Mouse (Mus musculus): ENCODE results near the gene Gm6899.

The Gm6899 gene

GRCm38 (mm10) chr11:26593061-26594059, at the start of gene Gm6899, which contains the start of gene Vrk2:
TSS of gene Gm6899 (plus strand) at chr11:26593241.
TSS of gene Vrk2 (minus strand) at chr11:26593999.
- peak; percentile 74 for ATAC-seq (ENCODE audit: insufficient number of reproducible peaks, low FRiP score, low TSS enrichment)

DNA sequence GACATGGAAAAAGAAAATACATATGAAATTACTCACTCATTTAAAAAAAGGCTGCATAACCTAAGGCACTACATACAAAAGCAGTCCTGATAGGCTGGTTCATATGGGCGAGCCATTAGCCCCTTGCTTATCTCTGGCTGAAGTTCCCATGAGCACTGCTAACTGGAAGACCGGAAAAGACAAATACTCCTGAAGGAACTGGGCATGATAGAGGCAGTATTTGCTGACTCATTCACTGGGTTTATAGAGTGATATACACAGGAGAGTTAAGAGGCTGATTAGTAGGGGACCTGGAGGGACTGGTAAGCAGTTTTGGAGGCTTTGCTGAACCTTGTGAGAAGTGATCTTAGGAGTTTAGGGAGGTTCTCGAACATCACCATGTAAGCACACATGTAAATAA, 41.5 kb upstream of the Gm6899 start:
- no peak for ATAC-seq (ENCODE audit: insufficient number of reproducible peaks, low FRiP score, low TSS enrichment)

DNA sequence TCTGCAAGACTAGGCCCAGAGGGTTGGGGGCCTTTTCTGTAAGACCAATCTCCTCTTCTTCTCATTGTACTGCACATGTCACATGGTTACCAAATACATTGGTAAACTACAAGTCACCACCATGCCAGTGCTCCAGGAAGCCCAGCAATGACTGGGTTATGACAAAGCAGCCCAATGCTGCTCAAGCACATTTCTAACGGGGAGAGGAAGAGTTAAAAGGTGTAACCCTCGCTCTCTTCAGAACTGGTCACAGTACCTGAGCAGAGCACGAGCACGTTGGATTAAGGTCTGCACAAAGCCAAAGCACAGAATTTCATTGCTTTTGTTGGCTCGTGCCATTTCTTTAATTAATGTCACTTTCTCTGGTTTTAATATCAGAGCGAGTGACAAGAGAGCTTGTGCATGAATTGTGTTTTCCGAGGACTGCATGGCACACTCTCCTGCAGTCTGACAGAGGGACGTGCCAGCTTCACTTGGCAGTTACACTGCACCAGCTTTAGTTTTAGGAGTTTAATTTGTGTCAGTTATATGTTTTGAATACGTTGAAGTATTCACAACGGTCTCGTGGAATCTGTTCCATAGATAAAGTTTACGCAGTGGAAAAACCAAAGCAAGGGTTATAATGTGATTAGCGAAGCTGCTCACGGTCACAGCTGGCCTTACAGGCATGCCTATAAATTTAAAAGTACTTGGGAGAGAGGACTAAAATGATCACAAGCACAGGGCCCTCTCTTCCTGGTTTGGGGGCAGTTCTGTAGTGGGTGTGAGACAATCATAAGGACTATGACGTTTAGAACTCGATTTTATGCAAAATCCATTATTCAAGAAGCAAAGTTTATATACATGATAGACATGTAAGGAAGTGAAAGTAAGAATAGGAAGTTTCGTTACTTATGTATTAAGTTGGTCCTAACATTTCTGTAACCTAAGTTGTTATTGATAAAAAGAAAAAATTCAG, 7.4 kb upstream of the Gm6899 start:
- ATAC-seq (ENCODE audit: insufficient number of reproducible peaks, low FRiP score, low TSS enrichment): no peak

DNA sequence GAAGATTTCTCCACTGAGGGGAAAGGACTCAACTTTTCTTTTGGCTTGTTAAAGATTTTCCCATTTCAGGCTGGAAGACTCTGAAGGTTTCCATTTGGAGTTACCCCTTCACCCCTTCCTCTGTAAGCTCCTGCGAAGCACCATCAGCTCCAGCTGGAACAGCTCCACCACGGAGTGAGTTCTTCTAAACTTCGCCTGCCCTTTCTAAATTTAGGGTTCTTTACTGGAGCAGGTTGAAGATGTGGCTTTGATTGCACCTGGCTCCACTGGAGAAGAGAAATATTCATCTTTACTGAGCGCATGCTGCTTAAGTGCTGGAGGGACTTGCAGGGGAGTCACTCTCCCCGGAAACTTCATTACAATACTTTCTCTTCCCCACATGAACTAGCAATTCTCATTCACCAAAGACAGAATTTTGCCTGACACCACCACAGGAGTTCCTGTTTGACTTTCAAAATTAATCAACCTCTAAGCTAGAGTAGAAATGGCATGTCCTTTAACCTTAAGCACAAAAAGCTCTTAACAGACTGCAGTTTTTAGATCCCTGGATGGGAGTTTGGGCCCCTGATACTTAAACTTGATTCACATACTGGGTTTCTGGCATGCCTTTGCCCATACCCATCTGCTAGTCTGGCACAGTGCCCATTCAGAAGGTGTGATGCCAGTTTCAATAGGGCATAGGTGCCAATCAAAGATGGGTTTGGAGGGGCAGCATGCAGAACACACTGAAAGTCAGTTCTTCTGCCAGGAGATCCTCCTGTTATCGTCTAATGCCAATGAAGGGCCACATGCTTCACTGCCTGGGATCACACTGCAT, 6.5 kb upstream of the Gm6899 start:
- ATAC-seq (ENCODE audit: insufficient number of reproducible peaks, low FRiP score, low TSS enrichment): no peak

- ATAC-seq (ENCODE audit: insufficient number of reproducible peaks, low FRiP score, low TSS enrichment): no peak
These were observed 5.9 kb upstream of the Gm6899 start for GRCm38 (mm10) chr11:26587184-26587524.

GRCm38 (mm10) chr11:26592395-26593053, 517 bp upstream of the Gm6899 start:
- ATAC-seq (ENCODE audit: insufficient number of reproducible peaks, low FRiP score, low TSS enrichment): no peak

DNA sequence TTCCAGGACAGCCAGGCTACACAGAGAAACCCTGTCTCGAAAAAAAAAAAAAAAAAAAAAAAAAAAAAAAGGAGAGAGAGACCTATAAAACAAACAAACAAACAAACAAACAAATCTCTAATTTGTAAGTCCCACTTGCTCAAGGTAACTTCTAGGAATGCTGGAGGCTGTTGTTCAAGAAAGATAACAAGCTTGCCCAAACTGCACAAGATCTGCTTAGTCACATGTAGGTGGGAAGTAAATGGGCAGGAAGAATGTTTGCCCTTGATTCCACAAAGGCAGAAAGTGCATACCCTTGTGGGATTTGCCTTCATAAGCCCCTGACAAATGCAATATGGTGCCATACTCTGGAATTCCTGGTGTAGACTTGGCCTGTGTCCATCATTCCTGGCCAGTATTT, 1.4 kb downstream of the Gm6899 start:
- no peak for ATAC-seq (ENCODE audit: insufficient number of reproducible peaks, low FRiP score, low TSS enrichment)

DNA sequence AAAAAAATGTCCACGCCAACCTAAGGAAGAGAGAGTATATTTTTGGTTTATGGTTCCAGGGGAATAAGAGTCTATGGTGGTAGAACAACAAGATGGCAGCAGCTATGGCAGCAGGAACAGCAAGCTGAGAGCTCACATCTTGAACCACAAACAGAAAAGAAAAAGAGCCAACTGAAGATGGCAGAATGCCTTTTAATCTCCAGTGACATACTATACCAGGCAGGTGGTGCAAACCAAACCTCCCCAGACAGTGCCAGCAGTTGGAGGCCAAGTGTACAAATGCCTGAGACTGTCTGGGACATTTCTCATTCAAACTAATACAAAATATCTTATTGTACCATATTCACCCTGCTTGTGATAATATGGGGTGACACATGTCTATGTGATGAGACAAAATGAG, 3.1 kb downstream of the Gm6899 start:
- ATAC-seq (ENCODE audit: insufficient number of reproducible peaks, low FRiP score, low TSS enrichment): no peak

- ATAC-seq (ENCODE audit: insufficient number of reproducible peaks, low FRiP score, low TSS enrichment): no peak
These were observed 4.1 kb downstream of the Gm6899 start for GRCm38 (mm10) chr11:26597145-26597544.

DNA sequence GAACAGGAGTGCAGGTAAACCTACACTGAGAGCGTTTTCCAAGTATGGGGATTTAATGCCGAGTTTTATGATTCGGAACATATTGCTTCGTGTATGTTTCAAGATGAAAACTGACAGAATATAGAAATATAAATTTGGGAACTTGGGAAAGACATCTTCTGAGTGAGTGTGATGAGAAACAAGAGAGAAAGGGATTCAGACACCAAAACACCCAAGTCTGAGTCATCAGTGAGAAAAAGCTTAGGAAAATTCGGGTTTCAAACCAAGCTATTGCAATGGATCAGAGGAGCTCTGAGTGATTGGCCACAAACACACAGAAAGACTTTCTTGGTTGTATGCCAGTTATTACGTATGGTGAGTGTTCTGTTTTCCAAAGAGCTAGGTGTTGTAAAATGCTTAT, 4.7 kb downstream of the Gm6899 start:
- ATAC-seq (ENCODE audit: insufficient number of reproducible peaks, low FRiP score, low TSS enrichment): no peak

- no peak for ATAC-seq (ENCODE audit: insufficient number of reproducible peaks, low FRiP score, low TSS enrichment)
These were observed 5.8 kb downstream of the Gm6899 start for GRCm38 (mm10) chr11:26598876-26599275.

DNA sequence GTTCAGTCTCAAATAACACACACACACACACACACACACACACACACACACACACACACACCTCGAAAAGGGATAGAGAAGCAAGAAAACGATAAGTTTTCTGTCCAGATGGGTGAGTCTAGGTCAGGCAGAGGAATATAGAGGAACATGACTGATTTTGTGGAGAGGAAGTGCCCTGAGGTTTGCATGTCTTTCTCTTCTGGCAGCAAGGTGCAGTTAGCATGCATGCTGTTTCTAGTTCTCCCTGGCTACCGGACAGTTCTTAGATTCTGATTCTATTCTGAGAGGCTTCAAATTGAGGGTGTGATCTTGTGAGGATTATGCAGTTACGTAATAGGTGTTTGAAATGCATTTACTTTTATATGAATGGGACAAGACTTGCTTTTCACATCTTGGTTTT, 7.7 kb downstream of the Gm6899 start:
- no peak for ATAC-seq (ENCODE audit: insufficient number of reproducible peaks, low FRiP score, low TSS enrichment)

GRCm38 (mm10) chr11:26601571-26602175, 8.6 kb downstream of the Gm6899 start:
- ATAC-seq (ENCODE audit: insufficient number of reproducible peaks, low FRiP score, low TSS enrichment): no peak

- no peak for ATAC-seq (ENCODE audit: insufficient number of reproducible peaks, low FRiP score, low TSS enrichment)
These were observed 11.1 kb downstream of the Gm6899 start for GRCm38 (mm10) chr11:26604061-26604655.

DNA sequence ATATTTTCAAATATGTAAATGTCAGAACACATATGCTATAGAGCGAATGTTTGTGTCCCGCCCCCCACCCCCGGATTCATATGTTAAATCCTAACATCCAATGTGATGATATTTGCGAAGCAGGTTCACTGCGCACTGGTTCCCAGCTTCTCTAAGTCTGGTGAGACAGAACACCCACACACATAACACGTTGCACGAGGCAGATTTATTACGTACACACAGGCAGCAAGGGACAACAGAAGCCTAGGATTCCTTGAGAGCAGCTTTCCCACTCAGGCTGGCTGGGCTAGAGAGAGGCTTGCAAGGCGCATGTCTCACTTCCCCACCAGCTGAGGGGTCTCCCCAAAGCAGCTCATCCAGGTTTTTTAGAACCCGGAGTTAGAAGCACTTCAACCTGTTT, 15.8 kb downstream of the Gm6899 start:
- no peak for ATAC-seq (ENCODE audit: insufficient number of reproducible peaks, low FRiP score, low TSS enrichment)

DNA sequence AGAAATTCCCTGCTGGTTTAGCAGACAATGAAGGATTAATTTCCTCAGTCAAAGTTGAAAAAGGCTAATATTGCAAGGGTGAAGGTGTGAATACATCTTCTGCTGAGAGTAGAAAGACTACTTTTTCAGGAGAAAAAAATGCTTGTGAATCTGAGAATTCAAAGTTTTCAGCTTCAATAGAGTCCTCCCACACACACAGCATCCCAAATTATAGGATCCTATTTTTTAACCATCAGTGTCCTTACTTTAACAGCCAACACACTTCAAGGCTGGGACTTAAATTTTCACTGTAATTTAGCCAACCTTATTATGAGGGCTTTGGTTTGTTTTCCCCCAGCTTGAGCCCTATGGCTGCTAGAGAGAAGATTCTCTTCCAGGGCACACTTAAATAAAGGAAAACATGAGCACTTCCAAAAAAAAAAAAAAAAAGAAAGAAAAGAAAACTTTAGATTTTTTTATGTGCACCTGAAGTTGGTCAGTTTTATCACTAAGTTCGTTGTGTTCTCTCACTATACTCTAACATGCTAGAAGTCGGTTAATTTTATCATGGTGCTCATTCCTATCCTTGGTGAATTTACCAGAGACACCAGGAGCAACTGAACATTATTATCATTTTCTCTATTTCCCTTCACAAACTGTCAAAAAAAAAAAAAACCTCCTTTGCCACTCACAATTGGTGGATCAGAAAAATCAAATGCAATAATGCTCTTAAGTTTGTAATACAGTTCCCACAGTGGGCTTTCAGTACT, 25.6 kb downstream of the Gm6899 start:
- ATAC-seq (ENCODE audit: insufficient number of reproducible peaks, low FRiP score, low TSS enrichment): no peak

DNA sequence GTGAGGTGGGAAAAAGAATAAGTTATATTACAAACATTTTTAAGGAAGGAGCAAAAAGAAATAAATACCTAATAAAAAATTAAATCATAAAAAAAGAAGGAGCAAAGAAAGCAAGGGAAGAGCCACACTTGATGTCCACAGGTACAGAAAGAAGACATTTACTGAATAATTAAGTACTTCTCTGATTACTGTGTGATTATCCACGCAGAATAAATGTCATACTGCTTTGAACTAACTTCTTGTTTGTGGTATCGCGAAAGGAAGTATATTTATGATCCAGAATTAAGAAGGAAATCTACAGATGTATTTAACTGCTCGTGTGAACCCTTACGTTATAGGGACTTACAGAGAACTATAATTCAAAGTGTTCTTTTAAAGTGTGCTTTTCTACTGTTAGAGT, 29.7 kb downstream of the Gm6899 start:
- ATAC-seq (ENCODE audit: insufficient number of reproducible peaks, low FRiP score, low TSS enrichment): no peak

GRCm38 (mm10) chr11:26636239-26636638, 43.2 kb downstream of the Gm6899 start:
- no peak for ATAC-seq (ENCODE audit: insufficient number of reproducible peaks, low FRiP score, low TSS enrichment)

Measured in cerebellum, adult (tissue).